Mouse (Mus musculus) left cerebral cortex, postnatal 10 days (tissue): ENCODE measurements around the gene Fbxo34. TPM values are rescaled to one million over a fixed set of nuclear protein-coding genes. Genes with fewer than 3 reads are reported as not detected.

Experiments used
- total RNA-seq, 2 experiments: library from RNA; stranded (reverse); gene quantifications; 2 replicates each; pipeline ENCODE4 v1.2.3; 2021

Gene Fbxo34
- total RNA-seq, 2 experiments from 2014 or later: 59.1 to 61.7 TPM

Other genes with a start within 250 kb of the Fbxo34 start
- gene Wdhd1, start 173.6 kb upstream of the Fbxo34 start, total RNA-seq: 1 to 10 TPM; 6.1 to 6.3 TPM
- gene Socs4, start 173.5 kb upstream of the Fbxo34 start, total RNA-seq: 1 to 10 TPM; 9.2 to 9.8 TPM
- 10 to 100 TPM; 72.3 to 73.8 TPM for gene Mapk1ip1l, start 152.2 kb upstream of the Fbxo34 start, total RNA-seq
- 1 to 10 TPM in 1 of 2 experiments, under 1 TPM in 1; 0.55 to 1.7 TPM for gene Lgals3, start 82.7 kb upstream of the Fbxo34 start, total RNA-seq
- gene Dlgap5, start 32.0 kb upstream of the Fbxo34 start, total RNA-seq: 1 to 10 TPM; 1.6 to 1.7 TPM
- gene Atg14, start 120.2 kb downstream of the Fbxo34 start, total RNA-seq: 10 to 100 TPM; 13.0 to 13.8 TPM
- gene Ktn1, start 198.0 kb downstream of the Fbxo34 start, total RNA-seq: 10 to 100 TPM; 92.6 to 93.4 TPM